Comparison of ENCODE assay signal across 20 mouse cellular contexts in genomic region chr11:57014396-57014795, GRCm38 (mm10). TPM values are rescaled to one million over a fixed set of nuclear protein-coding genes. Genes with fewer than 3 reads are reported as not detected.
A peak's percentile ranks its signal among the peaks of the same experiment; 100 is the strongest.
DNase-seq lines count a peak whose midpoint lies in the region; ATAC-seq and TF ChIP-seq lines count a peak whose summit lies in the region.
"Had no signal": no experiment of that assay in that cellular context is flagged by ENCODE, and none has a peak within 500 bp of the region (broad histone marks: within the 10 kb centered on the region; RNA-seq: fewer than 3 reads in every experiment).

No protein-coding gene starts in this region.

- H3K36me3 ChIP-seq in forebrain, embryonic 15.5 days = no peaks in the 10 kb centered on the region
- no peaks in the 10 kb centered on the region for H3K36me3 ChIP-seq in forebrain, embryonic 11.5 days (ENCODE audit: control insufficient read depth, insufficient read depth, low read length)
- H3K36me3 ChIP-seq in midbrain, embryonic 11.5 days (ENCODE audit: control insufficient read depth, insufficient read depth, low read length) = no peaks in the 10 kb centered on the region
- H3K36me3 ChIP-seq in midbrain, embryonic 10.5 days = no peaks in the 10 kb centered on the region
- no peaks in the 10 kb centered on the region for H3K36me3 ChIP-seq in midbrain, embryonic 14.5 days (ENCODE audit: control insufficient read depth, insufficient read depth, low read length)
- H3K36me3 ChIP-seq: heart, embryonic 12.5 days; liver, embryonic 15.5 days had no signal

- no peak overlapping the region for H3K9ac ChIP-seq in forebrain, embryonic 15.5 days (replicated peaks)
- no peak overlapping the region for H3K9ac ChIP-seq in forebrain, embryonic 11.5 days (ENCODE audit: low read length)
- no peak overlapping the region for H3K9ac ChIP-seq in midbrain, embryonic 11.5 days (ENCODE audit: low read length)
- no peak overlapping the region for H3K9ac ChIP-seq in midbrain, embryonic 14.5 days (replicated peaks; ENCODE audit: low read length)
- H3K9ac ChIP-seq: heart, embryonic 12.5 days; liver, embryonic 15.5 days had no signal

- no peak overlapping the region for H3K27ac ChIP-seq in forebrain, embryonic 15.5 days (replicated peaks)
- H3K27ac ChIP-seq in forebrain, embryonic 11.5 days (ENCODE audit: low read depth, low read length) = no peak overlapping the region
- no peak overlapping the region for H3K27ac ChIP-seq in midbrain, embryonic 11.5 days (ENCODE audit: low read depth, low read length)
- no peak overlapping the region for H3K27ac ChIP-seq in midbrain, embryonic 10.5 days (replicated peaks)
- H3K27ac ChIP-seq in midbrain, embryonic 14.5 days (replicated peaks; ENCODE audit: low read depth, low read length) = no peak overlapping the region
- no peak overlapping the region; the same call in 1 of the 2 replicates for H3K27ac ChIP-seq in olfactory bulb, adult 2 months (ENCODE audit: insufficient read depth, low read depth, low read length)
- H3K27ac ChIP-seq: liver, embryonic 15.5 days had no signal

- 71% methylated on average over 6 of the region's 6 CpGs for WGBS in forebrain, embryonic 15.5 days
- WGBS in forebrain, embryonic 11.5 days = 79% methylated on average over 6 of the region's 6 CpGs
- WGBS in midbrain, embryonic 11.5 days = 80% methylated on average over 6 of the region's 6 CpGs
- WGBS in midbrain, embryonic 10.5 days = 61% methylated on average over 6 of the region's 6 CpGs
- 73% methylated on average over 6 of the region's 6 CpGs for WGBS in midbrain, embryonic 14.5 days
- WGBS in olfactory bulb, adult 2 months = 19% methylated on average over 6 of the region's 6 CpGs

- no peaks in the 10 kb centered on the region for H3K27me3 ChIP-seq in forebrain, embryonic 15.5 days
- peaks cover 2% of the 10 kb centered on the region; the same call in 1 of the 2 replicates for H3K27me3 ChIP-seq in forebrain, embryonic 11.5 days (ENCODE audit: control insufficient read depth, insufficient read depth, low read length)
- H3K27me3 ChIP-seq in midbrain, embryonic 11.5 days (ENCODE audit: control insufficient read depth, insufficient read depth, low read length) = peaks cover 2% of the 10 kb centered on the region; the same call in 1 of the 2 replicates
- H3K27me3 ChIP-seq in midbrain, embryonic 10.5 days (ENCODE audit: low read depth, poor library complexity, severe bottlenecking) = peaks cover 38% of the 10 kb centered on the region
- no peaks in the 10 kb centered on the region for H3K27me3 ChIP-seq in midbrain, embryonic 14.5 days (ENCODE audit: control insufficient read depth, insufficient read depth, low read length)
- H3K27me3 ChIP-seq: liver, embryonic 15.5 days had no signal

- peaks cover 26% of the 10 kb centered on the region for H3K4me1 ChIP-seq in forebrain, embryonic 15.5 days
- H3K4me1 ChIP-seq in forebrain, embryonic 11.5 days (replicated peaks; ENCODE audit: control insufficient read depth, insufficient read depth, low read length) = peaks cover 2% of the 10 kb centered on the region; the same call in 1 of the 2 replicates
- H3K4me1 ChIP-seq in midbrain, embryonic 11.5 days (ENCODE audit: control insufficient read depth, insufficient read depth, low read length) = no peaks in the 10 kb centered on the region; the same call in 1 of the 2 replicates
- H3K4me1 ChIP-seq in midbrain, embryonic 10.5 days = peaks cover 32% of the 10 kb centered on the region
- H3K4me1 ChIP-seq in midbrain, embryonic 14.5 days (ENCODE audit: control insufficient read depth, insufficient read depth, low read length) = 0 out of 2 replicates have a peak, but pooled peaks cover 11% of the 10 kb centered on the region
- H3K4me1 ChIP-seq in olfactory bulb, adult 2 months (ENCODE audit: control insufficient read depth, insufficient read depth, low read length) = peaks cover 16% of the 10 kb centered on the region
- H3K4me1 ChIP-seq: liver, embryonic 15.5 days had no signal

- TF ChIP-seq POLR2A in olfactory bulb, adult 2 months (IDR thresholded peaks at IDR 0.05; ENCODE audit: insufficient read depth, low read depth, low read length) = no peak

- peak overlapping the region; percentile 53 for H3K4me2 ChIP-seq in forebrain, embryonic 15.5 days (replicated peaks)
- H3K4me2 ChIP-seq in forebrain, embryonic 11.5 days (ENCODE audit: low read depth, low read length, severe bottlenecking) = no peak overlapping the region
- no peak overlapping the region for H3K4me2 ChIP-seq in midbrain, embryonic 11.5 days
- peak overlapping the region; percentile 56 for H3K4me2 ChIP-seq in midbrain, embryonic 14.5 days (ENCODE audit: low read length)
- H3K4me2 ChIP-seq: heart, embryonic 12.5 days; liver, embryonic 15.5 days had no signal

- no peak for DNase-seq in forebrain, embryonic 11.5 days (ENCODE audit: low spot score)
- DNase-seq in midbrain, embryonic 11.5 days (ENCODE audit: low spot score, missing footprints) = peak; percentile 39
- DNase-seq in midbrain, embryonic 10.5 days (ENCODE audit: low spot score) = no peak
- DNase-seq in midbrain, embryonic 14.5 days = no peak
- DNase-seq in adrenal gland, adult 2 months = no peak
- DNase-seq in testis, postnatal 14 days (ENCODE audit: low spot score) = no peak
- DNase-seq: cerebellum, adult 2 months; cerebellum, postnatal 36 days; heart, postnatal 14 days; kidney, adult 9 months; kidney, postnatal 36 days; layer of hippocampus, adult 9-11 months; right cerebral cortex, postnatal 4 days had no signal

- H3K9me3 ChIP-seq in forebrain, embryonic 15.5 days = no peaks in the 10 kb centered on the region
- no peaks in the 10 kb centered on the region for H3K9me3 ChIP-seq in forebrain, embryonic 11.5 days (ENCODE audit: control insufficient read depth, low read length)
- no peaks in the 10 kb centered on the region for H3K9me3 ChIP-seq in midbrain, embryonic 11.5 days (ENCODE audit: control insufficient read depth, low read length)
- H3K9me3 ChIP-seq in midbrain, embryonic 10.5 days (replicated peaks) = no peaks in the 10 kb centered on the region
- H3K9me3 ChIP-seq in midbrain, embryonic 14.5 days (ENCODE audit: control insufficient read depth, low read length) = no peaks in the 10 kb centered on the region
- H3K9me3 ChIP-seq: heart, embryonic 12.5 days; liver, embryonic 15.5 days had no signal

- peak overlapping the region; percentile 52 for H3K4me3 ChIP-seq in forebrain, embryonic 15.5 days
- H3K4me3 ChIP-seq in forebrain, embryonic 11.5 days (ENCODE audit: low read depth, low read length) = no peak overlapping the region
- no peak overlapping the region for H3K4me3 ChIP-seq in midbrain, embryonic 11.5 days (ENCODE audit: low read depth, low read length)
- no peak overlapping the region for H3K4me3 ChIP-seq in midbrain, embryonic 10.5 days
- H3K4me3 ChIP-seq in midbrain, embryonic 14.5 days (replicated peaks; ENCODE audit: low read depth, low read length) = no peak overlapping the region
- peak overlapping the region; percentile 38 for H3K4me3 ChIP-seq in olfactory bulb, adult 2 months (ENCODE audit: insufficient read depth, low read depth, low read length)
- H3K4me3 ChIP-seq: heart, embryonic 12.5 days; liver, embryonic 15.5 days had no signal

- no peak for TF ChIP-seq CTCF in olfactory bulb, adult 2 months (IDR thresholded peaks at IDR 0.05; ENCODE audit: insufficient read depth, low read depth, low read length)

- ATAC-seq in forebrain, embryonic 15.5 days (replicated peaks) = no peak
- ATAC-seq in forebrain, embryonic 11.5 days (replicated peaks; ENCODE audit: low FRiP score) = no peak
- no peak for ATAC-seq in midbrain, embryonic 11.5 days (ENCODE audit: low FRiP score)
- no peak for ATAC-seq in midbrain, embryonic 14.5 days (ENCODE audit: low FRiP score, low TSS enrichment)

RNA-seq across cellular contexts. Expression of gene Gria1, which starts 3.2 kb away (rescaled TPM):
- polyA plus RNA-seq in forebrain, embryonic 15.5 days (2015; fragmentation: Nextera tagmentation; extraction: Ambion mirVana) = 55.2 and 60.6 TPM in 2 replicates
- polyA plus RNA-seq in forebrain, embryonic 11.5 days (2014; fragmentation: Nextera tagmentation; extraction: Ambion mirVana) = 2.4 and 2.6 TPM in 2 replicates
- polyA plus RNA-seq in midbrain, embryonic 11.5 days (2014; fragmentation: Nextera tagmentation; extraction: Ambion mirVana) = 1.8 and 3.1 TPM in 2 replicates
- polyA plus RNA-seq in midbrain, embryonic 10.5 days (2016; fragmentation: Nextera tagmentation; extraction: Ambion mirVana) = 0.57 and 2.3 TPM in 2 replicates
- 30.5 and 31.9 TPM in 2 replicates for polyA plus RNA-seq in midbrain, embryonic 14.5 days (2014; fragmentation: Nextera tagmentation; extraction: Ambion mirVana)
- polyA plus RNA-seq in olfactory bulb, adult 2 months (2012; ENCODE audit: insufficient read depth, insufficient read length, low replicate concordance, missing spikeins) = 75.4 and 633 TPM in 2 replicates
- total RNA-seq in adrenal gland, adult 2 months (2021) = under 1 TPM; 0.24 to 0.32 TPM
- 0.03 and 0.04 TPM in 2 replicates for polyA plus RNA-seq in adrenal gland, adult 2 months (2012; rRNA removed)
- total RNA-seq: granulocyte monocyte progenitor cell, adult 5-6 weeks; MEL; neutrophil, adult 5-6 weeks had no signal

Comparison
In these comparisons a context has a peak if more than half of its experiments do, and no peak if none do; other contexts are left out.
1. H3K4me2 ChIP-seq: peak in forebrain, embryonic 15.5 days (single experiment) and midbrain, embryonic 14.5 days (single experiment); none in forebrain, embryonic 11.5 days (single experiment) and midbrain, embryonic 11.5 days (single experiment).
2. H3K4me3 ChIP-seq: peak in forebrain, embryonic 15.5 days (single experiment) and olfactory bulb, adult 2 months (single experiment); none in forebrain, embryonic 11.5 days (single experiment), midbrain, embryonic 11.5 days (single experiment), midbrain, embryonic 10.5 days (single experiment) and midbrain, embryonic 14.5 days (single experiment).